Mouse (Mus musculus) embryo, embryonic 9.5 days (tissue): ENCODE measurements at regions not wholly inside any gene's neighbourhood (a gene's known extent, or its start where the extent isn't known, plus 50 kb on each side); places are given as distances from the start of the nearest gene placed in this dataset.

Source experiments
- DNase-seq: peaks from one replicate; pipeline ENCODE4 v3.0.0-alpha.2; 2017; ENCODE audit errors: extremely low spot score

DNA sequence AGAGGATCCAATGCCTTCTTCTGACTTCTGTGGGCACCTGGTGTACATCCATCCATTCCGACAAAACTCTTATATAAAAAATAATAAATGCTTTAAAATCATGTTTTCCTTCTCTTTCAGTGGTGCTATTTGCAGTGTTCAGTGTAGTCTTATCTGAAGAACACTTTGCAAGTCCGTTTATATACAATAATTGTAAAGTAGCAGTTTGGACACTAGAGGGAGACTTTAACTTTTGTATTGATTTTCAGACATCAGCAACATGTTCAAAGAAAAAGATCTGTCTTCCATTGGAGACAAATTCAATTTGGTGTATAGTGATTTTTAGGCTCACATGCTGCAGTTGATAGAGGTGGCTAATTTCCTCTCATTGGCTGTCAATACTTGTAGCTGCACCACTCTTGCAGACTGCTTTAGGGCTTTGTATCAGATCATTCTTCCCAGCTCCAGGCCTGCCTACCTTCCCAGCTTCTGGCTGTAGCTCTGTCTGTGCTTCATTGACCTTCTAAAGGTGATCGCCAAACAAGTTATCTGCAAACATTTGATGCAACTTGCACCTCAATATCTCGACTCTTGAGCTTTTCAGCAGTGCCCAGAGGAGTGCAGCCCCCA, 74.8 kb upstream of the Sult1c1 start:
- peak; percentile 20 for DNase-seq

DNA sequence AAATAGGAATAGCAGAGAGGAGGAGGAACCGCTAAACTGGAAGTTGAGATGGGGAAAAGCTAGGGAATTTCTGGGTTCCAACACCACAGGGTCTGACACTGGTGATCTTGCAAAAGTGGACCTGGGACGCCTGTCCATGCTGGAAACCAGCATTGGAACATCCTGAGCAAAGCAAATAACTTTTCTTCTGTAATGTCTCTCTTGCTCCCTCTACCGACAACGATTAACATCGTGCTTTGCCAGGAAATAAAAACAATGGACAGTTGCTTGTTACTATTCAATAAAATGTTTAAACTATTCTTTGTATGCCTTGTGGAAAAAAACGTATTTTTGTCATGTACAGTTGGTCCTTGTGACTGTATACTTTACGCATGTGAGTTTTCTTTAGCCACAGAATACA, 70.8 kb upstream of the Sult1c1 start:
- DNase-seq = peak; percentile 20
